Mouse (Mus musculus): ENCODE measurements around the gene Gm20917. TPM values are rescaled to one million over a fixed set of nuclear protein-coding genes. Genes with fewer than 3 reads are reported as not detected.
"Not testable (repeated sequence)": the region's sequence is repeated elsewhere in the genome, so short reads cannot be mapped to it uniquely, and the experiment has no call there.

Gm20917 gene
- not detected in 2 replicates for polyA plus RNA-seq (2015; fragmentation: Nextera tagmentation; extraction: Ambion mirVana)

DNA sequence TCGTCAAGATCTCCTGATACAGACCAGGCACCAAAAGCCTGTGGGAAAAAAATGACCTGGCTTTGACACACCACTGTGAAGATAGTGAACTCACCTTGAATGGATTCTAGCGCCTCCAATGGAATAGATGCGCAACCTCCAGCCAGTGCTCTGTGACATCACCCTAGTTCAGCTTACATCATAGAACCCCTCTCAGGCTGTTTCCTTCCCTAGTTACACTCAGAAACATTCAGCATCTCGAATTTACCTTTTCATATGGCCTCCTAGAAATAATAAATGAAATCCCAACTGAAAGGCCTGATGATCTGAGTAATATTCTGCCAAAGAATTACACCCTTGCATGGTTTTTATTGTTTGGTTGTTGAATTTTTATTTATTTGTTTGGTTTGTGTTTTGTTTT is at the start of gene Gm20917:
Gene Gm20917, minus strand, starts transcription at position 101 of the 400 bp plus-strand sequence.
- H3K9me3 ChIP-seq; H3K4me1 ChIP-seq (replicated peaks); H3K27ac ChIP-seq; H3K27me3 ChIP-seq; ATAC-seq; H3K4me3 ChIP-seq (replicated peaks); H3K9ac ChIP-seq (replicated peaks); H3K36me3 ChIP-seq; H3K4me2 ChIP-seq (replicated peaks): not testable (repeated sequence)
- no CpG with 5 or more reads among the region's 4 CpGs for WGBS

Other genes starting within 250 kb of the Gm20917 start
- not detected in 2 replicates for gene Gm20916, start 168.4 kb upstream of the Gm20917 start, polyA plus RNA-seq (2015; fragmentation: Nextera tagmentation; extraction: Ambion mirVana)

Measured in midbrain, embryonic 13.5 days (tissue).